In genomic region chr12:3571787-3572580, GRCm38 (mm10) we compare ENCODE assay signal across 8 mouse cellular contexts. TPM values are rescaled to one million over a fixed set of nuclear protein-coding genes. Genes with fewer than 3 reads are reported as not detected.
DNase-seq lines count a peak whose midpoint lies in the region; ATAC-seq lines count a peak whose summit lies in the region.

TSS of gene Dtnb (plus strand) at chr12:3572381.

- peak; percentile 84 for DNase-seq in NIH3T3 (ENCODE audit: low read depth)
- DNase-seq in cerebellum, postnatal 10 days, result peak; percentile 85
- DNase-seq in frontal cortex, postnatal 14 days (ENCODE audit: low spot score in 2 of 2), result peak; percentile 50 to 53
- DNase-seq in layer of hippocampus, postnatal 36 days, result peak; percentile 63 to 67
- DNase-seq in lung, postnatal 36 days, result peak; percentile 77
- peak; percentile 83 for DNase-seq in retina, postnatal 1 day
- peak; percentile 75 to 82 for DNase-seq in urinary bladder, adult 18-20 months (ENCODE audit: low spot score in 2 of 2)

- WGBS in hindbrain, embryonic 12.5 days, result 1% methylated on average over 70 of the region's 85 CpGs

- H3K36me3 ChIP-seq in hindbrain, embryonic 12.5 days, result no peaks in the 10 kb centered on the region

- peak within 1 kb of the TSS; percentile 90 for H3K9ac ChIP-seq in hindbrain, embryonic 12.5 days

- peaks cover 4% of the 10 kb centered on the region; the same call in 1 of the 2 replicates for H3K27me3 ChIP-seq in hindbrain, embryonic 12.5 days

- peak within 1 kb of the TSS; percentile 89 for H3K27ac ChIP-seq in hindbrain, embryonic 12.5 days

- peak within 1 kb of the TSS; percentile 84 for H3K4me3 ChIP-seq in hindbrain, embryonic 12.5 days

- peak; percentile 84 for ATAC-seq in hindbrain, embryonic 12.5 days (ENCODE audit: low FRiP score)

- peaks cover 15% of the 10 kb centered on the region for H3K4me1 ChIP-seq in hindbrain, embryonic 12.5 days

- H3K4me2 ChIP-seq in hindbrain, embryonic 12.5 days (replicated peaks), result peak within 1 kb of the TSS; percentile 83

- H3K9me3 ChIP-seq in hindbrain, embryonic 12.5 days (replicated peaks), result no peaks in the 10 kb centered on the region

RNA-seq across cellular contexts. Expression of gene Dtnb, which starts in this region (rescaled TPM):
- 42.4 and 44.3 TPM in 2 replicates for polyA plus RNA-seq in hindbrain, embryonic 12.5 days (2016; fragmentation: Nextera tagmentation; extraction: Ambion mirVana)
- total RNA-seq in layer of hippocampus, postnatal 36 days (2021), result 100 to 1,000 TPM; 116 to 118 TPM

Comparison
In these comparisons a context has a peak if more than half of its experiments do, and no peak if none do; other contexts are left out.
1. Peak in every context shown above with its lines: DNase-seq, ATAC-seq, H3K4me3 ChIP-seq and H3K27ac ChIP-seq.